Mouse (Mus musculus): Measurements from ENCODE around the gene Ptprd.

- TF ChIP-seq CTCF (conservative IDR thresholded peaks at IDR 0.05; ENCODE audit: low read length) (no peak), POU5F1 (IDR thresholded peaks at IDR 0.05; ENCODE audit: borderline replicate concordance, low read length) (no peak)
Observed at GRCm38 (mm10) chr4:78212941-78213340, 1.2 kb upstream of the Ptprd start.
